Mouse (Mus musculus) kidney, postnatal 14 days (tissue): ENCODE results near the gene Ptgfrn.

Experiments
- DNase-seq: peaks from one replicate; pipeline ENCODE4 v3.0.0; 2022; ENCODE audit warnings: mixed read lengths

Ptgfrn gene

DNA sequence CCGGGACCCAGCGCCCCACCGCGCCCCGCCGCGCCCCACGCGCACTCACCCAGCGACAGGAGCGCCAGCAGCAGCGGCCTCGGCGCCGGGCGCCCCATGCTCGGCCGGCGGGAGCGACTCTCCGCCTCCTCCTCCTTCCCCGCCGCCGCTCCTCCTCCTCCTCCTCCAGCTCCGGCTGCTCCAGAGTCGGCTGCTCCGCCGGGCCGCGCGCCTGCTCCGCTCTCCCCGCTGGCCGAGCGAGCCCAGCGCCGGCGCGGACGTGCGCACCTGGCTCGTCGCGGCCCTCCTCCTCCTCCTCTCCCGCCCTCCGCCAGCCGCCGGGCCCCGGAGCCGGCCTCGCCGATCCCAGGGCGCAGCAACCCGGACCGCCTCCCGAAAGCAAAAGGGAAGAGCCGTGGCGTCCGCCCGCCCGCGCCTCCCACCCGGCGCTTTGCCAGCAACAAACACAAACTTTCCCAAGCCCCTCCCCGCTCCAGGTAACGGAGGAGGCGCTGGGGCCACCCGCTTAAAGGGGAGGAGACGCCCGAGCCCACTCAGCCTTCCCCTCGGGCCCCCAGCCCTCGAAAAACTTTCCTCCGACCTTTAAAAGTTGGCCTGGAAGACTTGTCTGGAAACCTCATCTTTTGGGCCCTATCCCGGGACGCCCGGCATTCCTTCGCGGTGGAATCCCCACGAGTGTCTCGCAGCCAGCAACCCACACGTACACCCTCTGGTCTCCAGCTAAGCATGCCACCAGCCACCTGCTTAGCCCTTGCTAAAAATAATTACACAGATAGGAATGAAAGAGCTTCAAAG is at the start of gene Ptgfrn:
Gene Ptgfrn, minus strand, starts transcription at position 236 of the 795 bp plus-strand sequence.
- DNase-seq: peak; percentile 80

DNA sequence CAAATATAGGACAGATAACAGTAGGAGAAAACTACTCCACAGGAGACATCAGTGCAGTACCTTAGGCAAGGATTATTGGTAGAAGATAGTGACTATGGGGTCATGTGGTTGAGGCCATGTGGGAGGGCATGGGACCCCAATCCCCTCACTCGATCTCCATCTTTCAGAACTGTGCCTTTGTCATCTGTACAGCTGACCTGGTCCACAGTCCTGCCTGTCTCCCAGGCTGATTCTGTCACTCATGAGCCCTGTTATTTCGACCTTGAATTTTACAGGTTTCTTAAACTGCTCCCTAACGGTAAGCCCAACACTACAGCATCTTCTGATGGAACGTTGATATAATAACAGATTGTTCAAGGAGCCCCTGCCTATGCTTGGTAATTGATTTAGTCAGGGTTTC is 49.6 kb upstream of the Ptgfrn start:
- DNase-seq: no peak

DNA sequence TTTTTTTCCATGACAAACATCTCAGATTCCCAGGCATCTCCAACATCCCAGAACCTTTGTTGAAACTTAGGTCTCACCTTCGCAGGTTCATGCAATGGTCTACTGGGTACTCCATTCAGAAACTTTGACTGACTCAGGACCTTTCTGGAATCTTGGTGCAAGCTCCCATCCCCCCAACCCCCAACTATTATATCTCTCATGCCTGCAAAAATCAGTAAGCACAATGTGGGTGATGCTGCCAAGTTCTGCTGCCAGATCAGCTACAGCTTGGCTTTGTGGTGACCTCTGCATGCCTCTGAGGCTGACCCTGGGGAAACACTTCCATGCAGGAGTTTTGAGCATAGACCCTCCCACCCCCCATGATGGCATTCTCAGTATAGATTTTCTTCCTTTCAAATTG is 44.0 kb upstream of the Ptgfrn start:
- no peak for DNase-seq

DNA sequence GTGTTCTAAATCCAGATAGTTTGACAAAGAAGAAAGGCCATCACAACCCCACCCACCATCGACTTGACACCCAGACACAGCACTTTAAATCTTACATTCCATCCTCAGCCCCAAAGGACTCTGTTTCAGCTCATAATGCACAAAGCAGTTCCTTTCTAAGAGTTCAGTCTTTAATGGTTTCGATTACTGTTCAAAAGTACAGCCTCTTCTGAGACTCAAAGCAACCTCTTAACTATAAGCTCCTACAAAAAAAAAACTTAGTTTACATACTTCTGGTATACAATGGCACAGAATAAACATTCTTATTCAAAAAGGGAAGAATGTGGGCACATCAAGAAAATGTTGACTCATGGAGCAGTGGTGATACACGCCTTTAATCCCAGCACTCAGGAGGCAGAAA is 43.3 kb upstream of the Ptgfrn start:
- no peak for DNase-seq

DNA sequence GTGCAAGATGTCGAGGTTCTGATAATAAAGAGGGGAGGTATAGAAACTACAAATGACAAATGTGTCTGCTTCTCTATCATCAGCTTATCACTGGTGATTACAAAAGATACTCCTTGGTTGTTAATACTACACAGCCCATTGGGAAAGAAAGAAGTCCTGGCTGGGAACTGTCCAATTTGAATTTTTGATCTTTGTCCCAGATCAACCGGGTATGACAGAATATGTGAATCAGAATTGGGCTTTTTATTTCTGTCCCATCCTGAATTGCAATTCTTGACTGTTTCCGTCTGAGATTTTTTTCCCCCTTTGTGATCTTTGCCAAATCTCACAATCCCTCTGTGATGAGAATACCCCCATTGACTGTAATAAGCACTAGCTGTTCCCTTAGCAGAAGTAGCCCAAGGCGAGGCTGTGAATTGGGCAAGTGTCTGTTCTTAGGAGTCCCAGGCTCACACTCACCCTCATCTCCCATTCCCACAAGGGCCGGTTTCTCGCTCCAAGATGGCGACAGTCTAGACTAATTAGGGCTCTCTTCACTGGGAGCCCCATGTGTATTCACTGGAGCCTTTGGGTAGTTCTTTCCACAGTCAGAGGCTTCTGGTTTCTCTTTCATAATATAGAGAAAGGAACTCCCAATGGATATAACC is 36.2 kb upstream of the Ptgfrn start:
- no peak for DNase-seq

DNA sequence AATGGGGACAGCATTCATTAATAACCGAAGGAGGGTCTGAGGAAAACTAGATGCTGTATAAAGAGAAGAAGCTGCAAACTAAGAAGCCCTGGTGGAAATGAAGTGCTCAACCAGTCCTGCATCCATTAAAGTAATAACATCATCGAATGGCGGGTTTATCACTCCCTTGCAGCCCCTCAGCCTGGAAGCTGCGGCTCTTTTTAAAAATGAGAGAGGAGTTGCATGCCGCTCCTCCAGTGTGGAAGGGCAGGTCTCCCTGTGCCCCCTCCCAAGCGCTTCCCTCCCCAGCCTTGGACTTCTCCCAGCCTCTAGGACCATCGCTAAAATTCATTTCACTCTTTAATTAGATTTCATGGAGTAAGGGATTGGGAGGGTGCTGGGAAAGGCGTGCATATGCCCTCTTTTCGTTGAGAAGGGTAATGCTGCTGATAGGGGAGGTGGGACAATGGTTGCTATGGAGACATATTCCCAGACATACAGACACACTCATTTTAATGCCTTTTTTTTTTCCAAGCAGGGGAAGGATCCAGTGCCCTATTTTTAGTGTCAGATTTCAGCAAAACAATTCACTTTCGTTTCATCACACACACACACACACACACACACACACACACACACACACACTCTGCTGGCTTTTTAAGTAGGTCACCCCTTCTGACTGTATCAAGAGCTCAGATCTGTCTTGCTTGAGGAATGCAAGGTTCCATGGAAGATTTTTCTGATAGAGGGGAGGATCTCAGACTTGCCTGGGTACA is 35.4 kb upstream of the Ptgfrn start:
- peak; percentile 29 for DNase-seq

DNA sequence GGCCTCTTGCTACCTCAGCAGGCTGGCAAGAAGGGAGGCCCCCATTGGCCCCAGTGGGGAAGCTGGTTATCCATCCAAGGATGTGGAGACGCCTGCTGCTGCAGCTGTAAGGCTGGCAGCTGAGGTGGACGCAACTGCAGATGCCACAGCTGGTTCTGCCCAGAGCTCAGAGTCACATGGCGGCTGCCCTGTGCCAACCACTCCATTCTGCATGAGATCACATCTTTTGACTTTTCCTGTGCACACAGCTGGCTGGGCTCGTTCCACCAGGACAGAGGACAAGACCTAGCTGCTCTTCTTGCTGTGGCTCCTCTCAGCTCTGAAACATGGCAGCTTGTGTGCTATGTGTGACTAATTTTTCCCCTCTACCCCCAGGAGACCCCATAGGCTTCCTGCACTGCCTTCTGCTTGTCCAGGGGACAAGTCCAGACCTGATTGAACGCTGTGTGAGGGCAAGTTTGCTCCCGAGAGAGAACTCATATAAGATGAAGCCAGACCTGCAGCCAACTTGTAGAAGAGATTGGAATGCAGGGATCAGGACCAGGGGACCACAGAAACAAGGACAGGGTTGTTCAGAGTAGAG is 34.4 kb upstream of the Ptgfrn start:
- no peak for DNase-seq

DNA sequence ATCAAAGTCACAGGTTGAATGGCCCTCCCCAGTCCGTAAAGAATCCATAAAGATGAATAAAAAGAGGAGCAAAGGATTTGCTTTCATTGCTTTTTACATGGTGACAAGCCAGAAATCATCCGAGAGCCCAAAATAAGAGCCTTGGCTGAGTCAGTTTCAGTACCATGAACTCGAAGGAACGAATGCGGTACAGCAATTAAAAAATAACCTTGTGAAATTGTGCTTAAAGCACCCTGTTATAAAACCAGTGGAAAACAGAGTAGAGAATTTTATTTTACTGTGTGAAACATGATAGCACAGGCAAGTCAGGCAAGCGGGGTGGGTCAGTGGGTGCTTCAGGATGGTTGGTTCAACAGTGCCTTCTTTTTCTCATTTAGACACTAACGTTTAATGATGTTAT is 33.4 kb upstream of the Ptgfrn start:
- no peak for DNase-seq

DNA sequence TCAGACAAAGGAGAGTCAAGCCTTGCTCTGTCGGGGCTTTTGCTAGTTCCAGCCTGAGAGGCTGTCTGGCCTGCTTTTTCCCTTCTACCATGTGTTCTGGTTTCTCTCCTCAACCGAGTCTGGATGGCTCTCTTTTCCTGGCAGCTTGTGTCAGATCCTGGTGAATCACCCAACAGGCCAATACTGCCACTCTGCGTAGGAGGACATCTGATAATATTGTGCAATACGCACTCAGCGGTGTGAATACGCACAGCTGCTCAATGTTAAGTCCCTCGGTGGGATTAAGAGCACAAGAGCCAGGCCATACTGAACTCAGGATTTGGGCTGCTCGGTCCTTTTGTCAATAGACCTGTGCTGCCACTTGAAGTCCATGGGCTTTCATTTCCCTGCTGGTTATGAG is 31.8 kb upstream of the Ptgfrn start:
- DNase-seq: no peak

DNA sequence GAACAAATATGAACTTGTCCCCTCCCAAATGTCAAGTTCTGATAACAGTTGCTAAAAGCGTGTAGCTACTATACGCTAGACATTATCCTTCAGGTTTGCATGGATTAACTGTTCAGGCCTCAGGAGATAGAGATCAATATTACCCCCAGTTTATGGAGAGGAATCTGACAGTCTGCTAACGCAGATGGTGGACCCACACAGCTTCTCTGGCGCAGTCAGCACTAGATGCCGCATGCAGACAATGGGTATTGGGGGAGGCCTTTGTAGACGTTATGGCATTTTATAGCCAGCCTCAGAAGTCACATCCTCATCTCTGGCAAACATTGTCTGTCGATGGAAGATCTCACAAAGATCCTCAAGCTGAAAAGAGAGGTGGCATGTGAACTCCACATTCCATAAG is 29.9 kb upstream of the Ptgfrn start:
- DNase-seq: no peak

DNA sequence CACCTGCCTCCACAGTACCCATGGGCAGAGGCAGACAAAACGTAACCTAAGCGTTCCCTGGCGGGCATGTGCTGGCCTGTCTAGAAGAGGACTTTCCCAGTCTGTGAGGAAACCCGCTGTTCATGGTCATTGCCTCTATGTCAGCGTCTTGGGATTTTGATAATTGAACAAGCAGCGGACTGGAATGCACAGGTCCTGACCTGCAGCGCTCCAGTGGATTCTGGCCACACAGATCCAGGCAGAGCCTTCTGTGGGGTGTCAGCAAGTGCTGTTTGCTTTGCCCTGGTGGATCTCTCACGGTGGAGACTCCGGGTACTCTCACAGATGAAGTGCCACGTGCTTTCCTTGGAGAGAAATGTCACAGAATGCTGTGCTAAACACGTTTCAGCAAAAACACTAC is 26.4 kb upstream of the Ptgfrn start:
- DNase-seq: peak; percentile 35

DNA sequence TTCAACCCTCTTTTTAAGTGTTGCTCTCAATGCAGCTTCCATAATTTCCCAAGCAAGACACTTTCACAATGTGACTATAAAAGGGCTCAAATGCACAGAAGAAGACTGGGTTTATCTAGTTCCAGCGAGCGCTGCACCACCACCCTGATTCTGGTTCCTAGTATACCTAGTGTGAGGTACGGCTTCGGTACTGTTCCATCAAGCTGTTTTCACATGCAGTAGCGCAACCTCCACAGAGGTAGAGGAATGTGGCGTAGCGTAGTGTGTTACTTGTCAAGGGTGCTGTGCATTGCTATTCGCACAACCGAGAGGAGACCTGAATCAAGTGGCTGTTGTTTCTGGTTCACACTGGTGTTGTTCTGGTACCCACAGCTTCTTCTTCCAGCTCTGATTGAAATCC is 24.8 kb upstream of the Ptgfrn start:
- no peak for DNase-seq

DNA sequence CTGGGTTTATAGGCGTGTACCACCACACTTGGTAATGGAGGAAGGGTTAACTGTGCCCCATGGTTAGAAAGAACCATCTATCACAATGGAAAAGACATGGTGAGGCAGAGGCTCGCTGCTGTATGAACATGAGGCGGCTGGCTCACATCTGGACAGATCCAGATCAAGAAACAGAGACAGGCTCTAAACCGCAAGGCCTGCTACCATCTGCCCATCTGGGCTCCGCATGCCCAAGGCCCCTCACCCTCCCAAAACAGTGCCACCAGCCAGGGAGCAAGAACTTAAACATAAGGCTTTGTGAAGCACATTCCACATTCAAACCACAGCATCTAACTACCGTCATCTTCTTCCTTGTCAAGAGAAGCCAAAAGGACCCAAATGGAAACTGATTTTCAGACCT is 22.9 kb upstream of the Ptgfrn start:
- no peak for DNase-seq

DNA sequence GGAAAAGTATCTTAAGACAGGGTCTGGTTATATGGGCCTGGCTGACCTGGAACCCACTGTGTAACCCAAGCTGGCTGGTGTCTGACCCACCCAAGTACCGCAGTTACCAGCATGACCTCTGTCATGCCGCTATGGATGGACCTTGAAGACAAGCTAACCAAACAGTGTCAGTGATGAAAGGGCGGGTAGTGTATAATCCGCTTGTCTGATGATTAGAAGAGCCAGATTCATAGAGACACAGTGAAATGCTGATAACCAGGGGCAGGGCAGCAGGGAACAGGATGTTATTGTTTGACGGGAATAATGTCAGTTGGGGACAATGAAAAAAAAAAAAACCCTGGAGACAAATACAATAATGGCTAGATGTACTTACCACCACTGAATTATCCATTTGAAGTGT is 21.7 kb upstream of the Ptgfrn start:
- DNase-seq: no peak

DNA sequence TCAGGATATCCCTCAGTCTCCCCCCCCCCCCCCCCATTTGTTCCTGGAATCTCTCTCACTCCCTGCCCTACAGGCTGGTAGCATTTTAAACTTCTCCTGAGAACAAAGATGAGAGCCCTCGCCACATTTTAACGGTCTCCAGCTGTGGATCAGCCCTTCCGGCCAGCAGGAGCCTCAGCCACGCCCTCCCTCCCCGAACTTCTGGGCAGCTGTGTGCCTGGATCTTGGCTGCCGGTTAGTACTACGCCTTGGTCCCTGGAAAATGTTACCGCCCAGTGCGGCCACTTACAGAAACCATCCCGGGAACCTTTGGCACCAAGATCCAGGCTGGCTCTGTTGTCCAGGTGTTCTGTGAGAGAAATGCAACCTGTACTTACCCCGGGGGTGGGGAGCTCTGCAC is 20.4 kb upstream of the Ptgfrn start:
- peak; percentile 38 for DNase-seq

DNA sequence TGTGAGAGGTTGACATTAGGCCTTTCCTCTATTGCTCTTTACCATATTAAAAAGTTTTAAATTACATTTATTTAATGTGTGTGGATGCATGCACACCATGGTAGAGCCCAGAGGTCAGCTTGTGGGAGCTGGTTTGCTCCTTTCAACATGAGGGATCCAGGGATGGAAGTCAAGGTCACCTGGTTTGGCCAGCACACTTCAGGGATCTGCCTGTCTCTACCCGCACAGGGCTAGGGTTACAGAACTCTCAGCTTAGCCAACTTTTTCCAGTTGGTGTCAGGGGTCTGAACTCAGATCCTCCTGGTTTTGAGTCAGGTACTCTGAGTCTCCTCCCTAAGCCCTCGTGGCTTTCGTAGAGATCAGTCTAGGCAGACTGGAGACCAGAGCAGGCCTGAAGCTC is 19.5 kb upstream of the Ptgfrn start:
- DNase-seq: no peak

DNA sequence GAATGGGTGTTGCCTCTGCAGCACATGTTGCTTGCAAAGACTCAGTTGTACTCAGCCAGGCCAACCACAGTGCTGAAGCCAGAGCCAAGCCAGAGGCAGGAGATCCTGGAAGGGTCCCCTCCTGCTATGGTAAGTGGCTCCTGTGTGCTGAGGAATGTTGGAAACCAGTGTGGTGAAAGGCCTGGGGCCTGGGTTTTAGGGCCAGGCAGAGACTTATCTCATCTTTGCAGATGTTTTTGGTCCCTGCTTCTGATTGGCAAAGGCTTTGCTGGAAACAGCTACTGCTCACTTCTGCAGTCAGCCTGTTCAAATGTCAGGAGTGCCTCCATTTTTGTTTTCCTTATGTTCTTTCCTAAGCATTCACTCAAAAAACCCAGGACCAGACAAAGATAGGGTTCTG is 19.0 kb upstream of the Ptgfrn start:
- DNase-seq: no peak

DNA sequence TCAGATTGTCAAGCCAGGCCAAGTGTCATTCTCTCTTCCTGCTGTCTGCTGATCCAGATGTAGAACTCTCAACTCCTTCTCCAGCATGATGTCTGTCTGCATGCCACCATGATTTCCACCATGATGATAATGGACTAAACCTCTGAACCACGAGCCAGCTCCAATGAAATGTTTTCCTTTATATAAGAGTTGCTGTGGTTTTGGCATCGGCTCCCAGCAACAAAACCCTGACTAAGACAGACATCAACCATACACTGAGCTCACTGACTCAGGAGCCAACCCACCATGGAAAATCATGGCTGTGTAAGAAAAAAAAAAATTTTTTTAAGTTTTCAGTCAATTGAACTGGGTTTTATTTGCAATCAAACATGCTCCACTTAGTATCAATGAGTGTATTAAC is 17.7 kb upstream of the Ptgfrn start:
- DNase-seq: no peak

DNA sequence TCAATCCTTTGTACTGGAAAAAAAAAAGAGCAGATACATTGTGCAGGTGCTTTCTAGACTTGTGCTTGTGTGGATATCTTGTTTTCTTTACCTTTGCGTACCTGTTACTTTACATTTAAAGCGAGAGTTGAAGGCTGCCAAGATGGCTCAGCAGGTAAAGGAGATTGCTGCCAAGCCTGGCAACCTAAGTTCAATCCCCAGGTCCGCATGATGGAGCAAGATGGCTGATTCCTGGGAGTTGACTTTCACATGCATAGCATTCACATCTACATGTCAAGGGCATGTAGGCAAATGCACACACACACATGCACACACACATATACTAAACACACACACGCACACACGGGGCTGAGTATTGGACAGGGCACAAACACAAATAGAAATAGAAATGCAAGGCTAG is 14.6 kb upstream of the Ptgfrn start:
- no peak for DNase-seq

DNA sequence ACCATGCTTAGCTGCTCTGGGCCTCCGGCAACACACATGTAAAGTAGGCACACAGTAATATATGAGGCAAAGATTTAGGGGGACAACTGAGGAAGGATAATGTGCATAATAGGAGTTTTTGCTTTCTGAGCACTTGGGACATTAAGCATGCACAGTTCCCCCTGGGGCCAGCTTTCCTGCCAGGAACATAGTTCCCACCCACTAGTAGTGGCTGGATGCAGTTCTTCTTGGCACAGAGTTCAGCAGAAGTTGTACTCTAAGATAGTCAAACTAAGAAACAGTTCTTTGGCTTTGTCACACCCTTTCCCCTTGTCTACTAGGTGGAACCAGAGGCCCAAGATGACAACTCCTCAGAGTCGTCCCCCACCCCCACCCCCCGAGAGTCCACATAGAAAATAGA is 12.4 kb upstream of the Ptgfrn start:
- DNase-seq: no peak

DNA sequence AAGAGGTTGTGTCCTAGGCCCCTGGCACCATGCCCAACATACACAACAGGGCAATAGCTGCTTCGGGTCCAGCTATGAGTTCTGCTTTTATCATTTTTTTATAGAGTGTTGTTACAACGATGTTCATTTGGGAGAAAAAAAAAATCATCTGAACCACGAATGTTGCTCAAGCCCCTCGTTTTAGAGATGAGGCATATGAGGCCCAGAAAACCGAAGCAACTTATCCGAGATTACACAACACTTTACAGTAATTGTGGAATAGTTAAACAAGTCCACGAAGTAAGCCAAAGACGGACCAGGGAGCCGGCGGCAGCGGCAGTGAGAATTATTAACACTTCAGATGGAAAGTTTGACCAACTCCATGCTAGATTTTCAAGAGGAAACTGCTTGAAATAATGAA is 7.7 kb upstream of the Ptgfrn start:
- DNase-seq: no peak

DNA sequence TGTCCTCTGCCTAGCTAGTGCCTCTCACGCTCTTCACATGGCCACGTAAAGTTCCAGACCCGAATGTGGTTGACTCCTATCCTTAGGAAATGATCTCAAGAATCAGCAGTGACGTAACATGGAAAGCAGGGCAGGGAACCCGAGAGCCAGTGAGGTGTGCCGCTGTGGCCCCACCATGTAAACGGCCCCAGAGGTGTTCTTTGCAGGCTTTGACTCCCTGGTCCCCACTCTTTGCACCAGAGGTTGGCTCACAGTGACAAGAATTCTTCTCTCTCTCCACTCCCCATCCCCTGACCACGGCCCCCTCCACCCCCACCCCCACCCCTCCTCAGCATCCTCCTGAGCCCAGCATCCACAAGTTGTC is 7.3 kb upstream of the Ptgfrn start:
- no peak for DNase-seq

DNA sequence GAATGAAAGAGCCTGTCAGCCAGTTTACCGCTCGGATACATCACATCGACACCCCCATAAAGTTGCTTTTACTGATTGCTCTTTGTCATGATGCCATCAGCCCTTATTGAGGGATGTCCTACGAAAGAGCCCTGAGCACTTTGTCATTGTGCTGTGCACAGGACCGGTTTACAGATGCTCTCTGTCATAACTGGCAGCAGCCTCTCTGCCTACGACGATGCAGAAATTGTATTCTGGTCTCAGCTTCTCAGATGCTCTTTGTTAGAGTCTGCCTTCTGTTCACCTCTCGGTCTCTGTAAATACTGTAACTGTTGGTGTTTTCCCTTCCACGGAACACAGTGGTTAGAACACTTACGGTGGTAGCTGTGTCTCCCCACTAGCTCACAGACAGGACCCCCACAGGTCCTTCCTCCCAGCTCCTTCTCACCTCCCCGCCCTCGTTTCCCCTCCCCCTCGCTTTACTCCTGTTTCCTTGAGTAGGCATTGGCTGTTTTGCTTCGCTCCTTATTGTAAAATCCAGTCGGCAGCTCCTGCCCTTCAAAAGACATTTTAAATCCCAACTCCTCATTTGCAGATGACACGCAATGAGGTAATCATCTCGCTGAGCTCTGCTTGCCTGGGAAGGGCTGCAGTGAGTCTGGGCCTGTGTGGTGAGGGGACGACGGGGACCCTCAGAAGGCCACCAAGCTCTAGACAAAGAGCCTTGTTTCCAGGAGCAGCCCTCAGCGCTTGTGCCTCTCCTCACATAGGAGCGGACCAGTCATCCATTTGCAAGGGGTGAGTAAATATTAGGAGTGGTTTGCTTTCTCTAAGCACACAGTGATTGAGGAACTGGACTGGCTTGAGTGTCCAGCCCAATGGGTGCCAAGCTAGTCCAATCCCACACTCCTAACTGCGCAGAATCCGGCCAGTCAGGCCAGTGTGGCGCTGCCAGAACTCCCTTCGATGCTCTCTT is 6.6 kb upstream of the Ptgfrn start:
- no peak for DNase-seq
